Mouse (Mus musculus) hindlimb bud, embryonic 11.5 days (tissue): Measurements from ENCODE around the gene A1bg.

ENCODE experiments used
- DNase-seq: peaks from one replicate; pipeline ENCODE4 v3.0.0-alpha.2; 2012; ENCODE audit warnings: low read depth, low spot score; ENCODE audit errors: extremely low spot score

A1bg gene

DNA sequence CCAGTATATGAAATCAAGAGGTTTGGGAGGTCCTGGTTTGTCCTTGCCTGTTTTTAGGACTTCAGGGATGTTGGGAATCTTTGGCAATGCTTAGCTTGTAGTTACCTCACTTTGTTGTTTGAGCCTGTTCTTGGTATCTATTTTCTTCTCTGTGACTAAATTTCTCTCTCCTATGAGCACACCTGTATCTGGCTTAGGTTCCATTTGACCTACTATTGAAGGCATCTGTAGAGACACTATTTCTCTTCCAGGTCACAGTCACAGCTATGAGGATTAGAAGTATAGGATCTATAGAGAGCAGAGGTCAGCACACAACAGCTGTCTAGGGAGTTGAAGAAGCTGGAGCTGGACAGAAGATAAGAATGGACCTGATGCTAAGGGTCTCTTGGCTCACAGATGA is at the start of gene A1bg:
TSS of gene A1bg (minus strand) at position 101 of the 400 bp plus-strand sequence.
- DNase-seq = no peak

DNA sequence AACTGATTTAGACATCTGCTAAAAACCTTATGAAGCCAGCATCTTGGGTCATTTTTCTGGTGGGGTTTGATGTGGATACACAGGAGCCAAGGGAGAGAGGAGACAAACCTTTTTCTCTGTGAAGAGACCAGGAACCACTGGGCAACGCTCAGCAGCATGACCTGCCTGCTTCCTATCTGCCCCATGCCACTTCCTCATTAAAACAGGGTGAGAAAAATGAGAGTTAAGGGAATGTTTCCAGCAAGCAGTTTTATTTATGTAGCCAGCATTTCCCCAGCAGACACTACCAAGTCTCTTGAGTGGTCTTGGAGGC is 45.7 kb upstream of the A1bg start:
- no peak for DNase-seq

DNA sequence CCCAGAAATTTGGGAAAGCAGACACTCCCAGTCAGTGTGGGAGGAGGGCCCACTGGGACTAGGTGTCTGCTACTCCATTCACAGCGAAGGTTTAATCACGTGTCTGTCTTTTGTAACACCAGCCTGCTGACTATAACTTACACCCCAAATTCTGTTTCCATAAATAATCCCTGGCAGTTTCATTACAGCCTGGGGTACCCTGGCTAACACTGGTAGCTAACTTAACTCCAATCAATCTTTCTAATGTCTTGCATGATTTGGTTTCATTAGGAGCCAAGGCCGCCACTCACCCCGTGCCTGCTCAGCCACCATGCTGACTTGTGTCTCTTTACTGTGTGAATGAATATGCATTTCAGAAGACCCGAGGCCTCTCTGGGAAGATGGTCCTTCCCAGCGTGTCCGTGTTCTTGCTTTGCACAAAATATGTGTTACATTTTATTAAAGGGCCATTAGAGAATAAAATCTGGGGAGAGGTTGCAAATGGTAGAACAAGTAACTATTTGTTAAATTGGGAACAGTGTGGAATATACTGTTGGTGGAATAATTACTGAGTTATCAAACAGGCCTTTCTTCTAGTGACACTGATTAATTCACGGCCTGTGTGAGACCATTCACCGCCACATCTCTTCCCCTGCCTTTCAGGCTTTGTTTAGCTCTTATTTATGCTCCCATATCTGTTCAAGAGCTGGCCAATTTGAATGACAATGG is 45.2 kb upstream of the A1bg start:
- no peak for DNase-seq

DNA sequence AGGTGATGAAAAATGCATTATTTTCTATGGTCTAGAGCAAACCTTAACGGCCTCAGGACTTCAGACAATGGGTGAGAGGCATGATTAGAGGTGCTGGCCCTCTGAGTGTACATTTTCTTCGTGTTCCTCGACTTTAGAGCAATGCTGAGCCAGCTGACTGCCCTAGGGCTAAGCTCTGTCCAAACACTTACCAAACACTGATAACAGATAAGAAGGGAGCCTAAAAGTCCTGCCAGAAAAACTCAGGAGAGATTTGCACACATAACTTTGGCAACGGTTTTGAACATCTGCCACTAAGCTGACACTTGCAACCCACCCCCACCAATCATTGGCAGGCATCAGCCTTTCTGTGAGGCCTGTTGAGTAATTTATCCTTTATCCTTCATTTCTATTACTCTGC is 2.9 kb upstream of the A1bg start:
- no peak for DNase-seq

DNA sequence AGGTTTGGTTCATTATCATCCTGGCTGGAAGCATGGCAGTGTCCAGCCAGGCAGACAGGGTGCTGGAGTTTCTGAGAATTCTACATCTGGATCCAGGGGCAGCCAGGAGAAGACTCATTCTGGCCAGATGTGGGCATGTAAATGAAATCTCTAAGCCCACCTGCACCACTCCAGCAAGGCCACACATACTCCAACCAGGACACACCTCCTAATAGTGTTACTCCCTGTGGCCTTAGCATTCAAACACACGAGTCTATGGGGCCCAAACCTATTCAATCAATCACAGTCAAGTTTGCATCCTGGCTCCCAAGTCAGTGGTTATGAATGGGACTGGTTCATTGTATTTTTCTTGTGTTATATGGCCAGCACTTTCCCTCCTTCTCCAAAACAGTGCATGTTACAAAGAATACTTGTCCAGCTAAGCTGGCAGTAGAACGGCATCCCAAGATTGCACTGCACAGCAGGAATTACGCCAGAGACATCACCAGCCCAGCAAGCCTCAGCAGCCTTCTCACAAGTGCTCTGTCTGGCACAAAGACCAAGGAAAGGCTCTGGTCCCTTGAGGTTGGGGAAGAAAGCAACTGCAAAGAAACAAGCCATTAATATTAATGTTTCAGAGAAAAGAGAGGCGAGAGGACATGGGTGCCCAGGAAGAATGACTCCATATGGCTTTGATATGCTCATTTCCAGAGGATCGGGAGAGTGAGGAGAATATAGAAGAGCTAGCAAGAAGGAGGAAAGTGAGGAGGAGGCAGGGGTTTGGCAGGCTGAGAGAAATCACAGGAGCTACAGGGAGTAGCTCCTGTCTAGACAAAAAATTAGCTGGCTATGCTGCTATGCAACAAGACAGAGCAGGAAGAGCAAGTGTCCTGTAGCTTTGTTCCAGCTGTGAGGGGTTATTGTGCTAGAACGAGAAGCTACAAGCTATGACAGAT is 18.8 kb downstream of the A1bg start:
- no peak for DNase-seq

DNA sequence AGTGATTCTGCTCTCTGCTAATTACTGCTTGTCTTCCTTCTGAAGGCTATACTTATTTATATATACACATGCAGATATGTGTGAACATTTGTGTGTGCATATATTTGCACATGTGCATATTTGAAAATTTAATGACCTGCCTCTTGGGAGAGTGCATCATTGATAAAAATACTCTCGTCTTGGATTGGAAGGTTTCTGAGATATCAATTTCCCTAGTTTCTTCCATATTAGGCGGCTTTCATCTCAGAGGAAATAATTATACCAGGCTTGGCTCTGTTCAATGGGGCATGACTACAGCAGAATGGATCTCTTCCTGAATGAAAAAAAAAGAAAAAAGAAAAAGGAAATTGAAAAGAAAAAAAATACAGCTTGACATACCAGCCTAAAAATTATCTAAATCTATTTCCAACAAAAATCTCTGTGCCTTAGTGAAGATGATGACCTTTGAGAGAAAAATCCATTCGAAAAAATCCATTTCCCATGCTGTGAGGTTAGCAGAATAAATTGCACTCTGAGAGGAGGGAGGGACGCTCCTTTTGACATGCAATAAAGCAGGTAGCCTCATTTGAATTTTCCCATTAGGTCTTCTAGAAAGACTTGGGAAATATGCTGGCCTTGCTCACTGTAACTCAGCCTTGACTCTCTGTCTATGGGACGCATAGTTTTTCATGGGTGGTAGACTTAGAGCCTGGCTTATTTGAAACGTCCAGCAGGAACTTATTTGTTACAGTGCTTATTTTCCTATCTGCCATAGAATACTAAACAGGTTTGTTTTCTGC is 24.4 kb downstream of the A1bg start:
- no peak for DNase-seq

DNA sequence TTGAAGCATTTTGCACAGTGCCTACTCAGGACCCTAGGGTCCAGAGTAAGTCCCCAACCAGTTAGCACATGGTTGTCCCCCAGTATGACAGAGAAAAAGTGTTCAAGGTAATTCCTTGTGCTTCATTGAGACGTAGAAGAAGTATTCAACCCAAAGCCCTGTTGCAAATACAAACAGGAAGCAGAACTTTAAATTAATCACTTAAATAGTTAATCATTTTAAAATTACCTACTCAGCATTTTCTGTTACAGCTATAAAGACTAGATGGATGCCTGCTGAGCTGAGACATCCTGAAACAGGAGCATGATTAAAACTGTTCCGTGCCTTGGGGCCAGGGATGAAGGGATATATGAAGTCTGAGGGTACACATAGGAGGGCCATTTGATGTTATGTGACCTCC is 26.8 kb downstream of the A1bg start:
- no peak for DNase-seq

DNA sequence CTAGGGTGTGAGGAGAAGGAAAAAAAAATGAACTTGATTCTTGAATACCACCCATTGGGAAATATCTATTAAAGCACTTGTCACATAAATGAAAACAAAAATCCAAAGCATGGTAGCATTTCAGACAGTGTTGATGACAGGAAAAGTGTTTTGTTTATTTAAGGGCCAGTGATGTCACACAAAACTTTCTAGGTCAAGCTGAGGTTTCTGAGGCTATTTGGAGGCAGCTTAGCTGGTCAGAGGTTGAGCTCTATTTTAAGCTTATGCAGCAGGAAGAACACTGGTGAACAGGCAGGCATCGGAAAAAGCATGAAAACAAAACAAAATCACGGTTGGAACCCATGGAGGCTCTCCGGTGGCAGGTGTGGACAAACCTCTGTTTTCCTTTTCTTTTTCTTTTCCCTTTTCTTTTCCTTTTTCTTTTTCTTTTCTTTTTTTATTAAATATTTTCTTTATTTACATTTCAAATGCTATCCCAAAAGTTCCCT is 29.8 kb downstream of the A1bg start:
- no peak for DNase-seq

DNA sequence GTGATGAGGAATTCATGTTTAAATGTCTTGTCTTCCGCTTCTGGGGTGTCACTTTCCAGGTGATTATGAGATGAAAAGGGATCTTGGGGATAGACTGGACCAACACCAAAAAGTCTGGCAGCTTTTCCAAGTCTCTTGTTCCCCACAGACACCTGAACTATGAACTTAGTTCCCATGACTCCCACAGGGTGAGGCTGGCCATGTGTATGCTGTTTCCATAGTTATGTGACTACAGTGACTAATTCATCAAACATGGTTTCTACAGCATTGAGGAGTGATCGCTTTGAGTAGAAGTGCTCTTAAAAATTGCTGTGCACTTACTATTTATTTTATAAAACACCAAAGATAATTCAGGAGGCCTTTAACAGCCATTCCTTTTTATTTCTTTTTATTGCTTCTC is 34.1 kb downstream of the A1bg start:
- DNase-seq = no peak

DNA sequence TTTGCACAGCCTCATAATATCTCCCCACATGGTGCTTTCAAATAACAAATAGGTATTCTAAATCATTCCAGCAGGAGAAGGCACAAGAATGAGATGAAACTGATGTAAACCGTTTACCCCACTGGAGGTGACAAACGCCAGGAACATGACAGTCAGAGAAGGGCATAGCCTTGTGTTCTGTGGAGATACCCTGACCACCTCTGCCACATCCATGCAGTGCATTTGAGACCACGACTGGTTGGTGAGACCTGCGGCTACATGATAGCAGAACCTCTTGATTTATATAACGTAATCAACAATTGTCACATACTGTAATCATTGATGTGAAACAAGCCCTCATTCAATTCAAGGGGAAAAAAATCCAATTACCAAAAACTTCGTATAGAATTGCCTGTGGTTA is 47.1 kb downstream of the A1bg start:
- DNase-seq = no peak

DNA sequence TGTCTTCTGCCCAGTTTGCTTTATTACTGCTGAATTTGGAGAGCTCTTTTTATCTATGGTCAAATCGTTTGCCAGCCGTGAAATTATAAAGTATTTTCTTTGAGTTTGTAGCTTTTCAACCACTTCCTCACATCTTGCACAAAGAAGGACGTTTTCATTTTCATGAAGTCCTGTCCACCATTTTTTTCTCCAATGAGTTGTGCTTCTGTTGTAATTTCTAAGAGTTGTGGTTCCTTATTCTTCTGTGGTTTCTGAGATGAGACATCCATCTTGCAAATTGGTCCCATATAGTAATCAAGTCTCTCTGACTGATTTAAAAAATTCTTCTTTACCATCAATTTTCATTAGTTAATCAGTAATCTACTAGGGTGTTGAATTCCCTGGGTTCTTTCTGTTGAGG is 60.4 kb downstream of the A1bg start:
- DNase-seq = no peak

DNA sequence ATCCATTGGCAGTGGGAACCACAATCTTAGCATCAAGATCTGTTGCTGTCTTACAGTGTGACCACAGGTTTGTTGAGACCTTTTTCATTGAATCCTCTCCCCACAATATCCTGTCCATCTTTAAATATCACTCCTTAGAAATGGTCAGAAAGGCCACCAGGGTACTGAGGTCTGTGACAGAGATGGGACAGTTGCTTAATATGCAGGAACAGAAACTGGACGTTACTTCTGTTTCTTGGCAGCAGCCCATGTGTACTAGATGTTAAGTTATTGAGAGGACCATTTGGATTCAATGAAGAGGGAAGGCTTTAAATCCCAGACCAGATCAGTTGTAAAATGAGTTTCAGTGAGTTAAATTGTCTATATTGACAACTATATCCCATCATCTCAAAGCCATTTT is 67.7 kb downstream of the A1bg start:
- DNase-seq = no peak

DNA sequence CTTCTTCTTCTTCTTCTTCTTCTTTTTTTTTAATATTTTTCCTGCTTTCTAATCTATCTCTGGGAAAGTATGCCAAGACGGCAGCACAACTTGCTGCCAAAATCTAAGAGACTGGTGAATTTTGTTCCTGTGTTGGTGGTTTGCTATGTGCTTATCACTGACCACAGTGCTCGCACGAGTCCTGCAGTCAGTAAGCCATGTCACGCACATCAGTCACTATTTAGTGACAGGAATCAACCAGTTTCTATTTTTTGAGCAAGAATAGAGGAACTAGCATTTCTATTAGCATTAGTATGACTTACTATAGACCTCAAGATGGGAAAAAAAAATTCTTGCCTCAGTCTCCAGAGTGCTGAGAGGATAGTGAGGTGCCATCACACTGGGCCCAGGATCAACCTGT is 68.7 kb downstream of the A1bg start:
- DNase-seq = no peak

DNA sequence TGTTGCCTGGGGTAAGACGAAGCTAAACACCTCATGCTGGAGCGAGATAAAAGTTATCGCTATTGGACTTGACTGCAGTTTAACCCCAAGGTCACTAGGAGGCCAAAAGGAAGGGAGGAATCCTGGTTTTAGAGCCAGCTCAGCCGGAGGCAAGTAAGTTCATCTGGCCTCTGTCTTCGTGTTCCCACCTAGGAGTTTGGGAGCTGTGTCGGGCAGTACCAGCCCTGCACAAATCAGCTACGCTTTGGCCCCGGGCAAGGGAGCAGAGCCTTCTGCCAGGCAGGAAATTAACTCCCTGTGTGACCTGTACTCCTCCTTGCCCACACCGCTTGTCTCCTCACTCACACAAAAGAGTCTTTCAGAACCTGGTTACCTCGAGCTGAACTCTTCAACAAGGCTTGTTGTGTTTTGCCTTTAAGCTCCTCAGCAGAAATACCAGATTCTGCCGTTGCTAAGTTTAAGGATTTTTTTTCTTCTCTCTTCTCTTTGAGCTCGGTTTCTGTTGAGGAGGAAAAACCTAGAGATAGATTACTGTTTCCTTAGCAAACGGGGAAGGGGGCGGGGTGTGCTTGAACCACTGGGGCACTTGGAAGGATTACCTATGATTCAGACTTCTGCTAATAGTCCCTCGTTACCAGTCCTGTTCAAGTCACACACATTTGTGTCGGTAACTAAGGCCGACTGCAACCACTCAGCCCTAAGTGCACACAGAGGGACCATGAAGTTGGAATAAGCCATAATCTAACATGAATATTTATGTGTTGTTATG is 69.4 kb downstream of the A1bg start, which contains the start of gene Fam84b:
TSS of gene Fam84b (minus strand) at position 548 of the 769 bp plus-strand sequence.
- DNase-seq = no peak

DNA sequence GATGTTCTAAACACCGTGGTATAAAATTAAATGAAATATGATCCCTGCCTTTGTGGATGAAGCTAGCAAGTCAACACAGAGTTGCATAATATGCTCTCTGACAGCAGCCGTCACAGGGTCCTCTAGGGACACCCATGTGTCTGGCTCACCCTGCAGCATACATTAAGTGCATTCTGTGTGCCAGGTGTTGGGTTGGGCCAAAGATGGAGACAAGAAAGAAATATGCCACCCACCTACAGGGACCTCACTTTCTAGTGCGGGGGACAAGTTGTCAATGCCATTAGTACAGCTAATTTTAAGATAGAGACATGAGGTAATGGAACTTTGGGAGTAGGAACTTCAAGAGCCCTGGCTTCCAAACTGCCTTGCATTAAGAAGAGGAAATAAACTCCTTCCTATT is 74.2 kb downstream of the A1bg start:
- no peak for DNase-seq
